In genomic region chr6:90622758-90623455, GRCm38 (mm10) we compare ENCODE assay signal across 1 mouse cellular context.
TF ChIP-seq lines count a peak whose summit lies in the region.

No protein-coding gene starts in this region.

TF ChIP-seq in MEL, 35 proteins besides CTCF, POLR2A, EP300 and RAD21 (continued from another document):
- TF ChIP-seq JUND (IDR thresholded peaks at IDR 0.05; ENCODE audit: low read depth, low read length) (0 out of 2 replicates have a peak, but pooled peaks have one; percentile 40), CHD2 (IDR thresholded peaks at IDR 0.05; ENCODE audit: low read length) (no peak)
